Mouse (Mus musculus) forebrain, embryonic 16.5 days (tissue): Measurements from ENCODE around the gene Diaph2. TPM values are rescaled to one million over a fixed set of nuclear protein-coding genes. Genes with fewer than 3 reads are reported as not detected.
"Not testable (repeated sequence)": the region's sequence is repeated elsewhere in the genome, so short reads cannot be mapped to it uniquely, and the experiment has no call there.

Experiments used
- ATAC-seq: fragments of 200-750 bp; cut with Nextera tagmentation; 2 replicates; pipeline ENCODE4 v1.8.0; 2017; ENCODE audit warnings: mild to moderate bottlenecking, moderate library complexity
- H3K27ac ChIP-seq: fragments of 300-500 bp; sonication (generic); 2 replicates; pipeline ENCODE4 v1.5.1; 2014; ENCODE audit warnings: low read length, control low read depth
- H3K27me3 ChIP-seq: fragments of 300-500 bp; sonication (generic); replicated peaks from 2 replicates; pipeline ENCODE4 v1.6.1; 2014; ENCODE audit warnings: low read length; ENCODE audit not compliant: control insufficient read depth, insufficient read depth
- H3K36me3 ChIP-seq: fragments of 300-500 bp; sonication (generic); 2 replicates; pipeline ENCODE4 v1.6.1; 2014; ENCODE audit not compliant: control insufficient read depth, insufficient read depth
- H3K4me1 ChIP-seq: fragments of 300-500 bp; sonication (generic); replicated peaks from 2 replicates; pipeline ENCODE4 v1.6.1; 2014; ENCODE audit warnings: low read length; ENCODE audit not compliant: control insufficient read depth, insufficient read depth
- H3K4me2 ChIP-seq: fragments of 300-500 bp; sonication (generic); 2 replicates; pipeline ENCODE4 v1.6.1; 2014; ENCODE audit warnings: mild to moderate bottlenecking, low read length, control low read depth
- H3K4me3 ChIP-seq: fragments of 300-500 bp; sonication (generic); replicated peaks from 2 replicates; pipeline ENCODE4 v1.5.1; 2014; ENCODE audit warnings: mild to moderate bottlenecking, low read length, control low read depth
- H3K9ac ChIP-seq: fragments of 300-500 bp; sonication (generic); replicated peaks from 2 replicates; pipeline ENCODE4 v1.6.1; 2014; ENCODE audit warnings: low read depth, low read length, control low read depth
- H3K9me3 ChIP-seq: fragments of 300-500 bp; sonication (generic); 2 replicates; pipeline ENCODE4 v1.6.1; 2016; ENCODE audit warnings: low read length; ENCODE audit not compliant: control insufficient read depth
- WGBS: fragments of 180-500 bp; shearing (Covaris S2); extraction: QIAGEN DNeasy Blood & Tissue Kit; methylation state at CpG from one replicate; pipeline ENCODE4 v1.1.7; 2014; 5-methylcytosine and 5-hydroxymethylcytosine counted together
- polyA plus RNA-seq: library from polyadenylated mRNA; unstranded; fragments of >200 nt; fragmentation: Nextera tagmentation; extraction: Ambion mirVana; gene quantifications from 2 replicates; pipeline ENCODE4 v1.2.1, GENCODE M21; 2015

Gene Diaph2
- polyA plus RNA-seq, 1 experiment from 2014 or later, result 5.3 TPM

DNA sequence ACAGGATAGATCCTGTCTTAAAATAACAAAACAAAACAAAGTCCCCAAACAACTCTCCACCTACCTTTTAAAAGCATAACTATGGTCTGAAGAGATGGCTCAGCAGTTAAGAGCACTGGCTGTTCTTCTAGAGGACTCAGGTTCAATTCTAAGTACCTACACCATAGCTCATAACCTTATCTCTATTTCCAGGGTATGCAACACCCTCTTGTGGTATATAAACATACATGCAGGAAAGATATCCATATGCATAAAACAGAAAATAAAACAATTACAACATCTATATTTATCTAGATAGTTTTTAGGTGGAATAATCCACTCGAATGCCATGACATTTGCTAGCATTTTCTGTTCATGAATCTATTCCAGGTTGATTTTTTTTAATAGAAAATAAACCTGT lies 27.2 kb downstream of the Diaph2 start:
- no peaks in the 10 kb centered on the region for H3K36me3 ChIP-seq
- H3K27ac ChIP-seq, result no peak overlapping the region
- H3K4me1 ChIP-seq, result peaks cover 6% of the 10 kb centered on the region; the same call in 1 of the 2 replicates
- no peak for ATAC-seq
- H3K9ac ChIP-seq, result no peak overlapping the region
- 88% methylated on average over 1 of the region's 1 CpGs for WGBS
- H3K27me3 ChIP-seq, result no peaks in the 10 kb centered on the region
- no peak overlapping the region for H3K4me2 ChIP-seq
- H3K4me3 ChIP-seq, result no peak overlapping the region
- no peaks in the 10 kb centered on the region for H3K9me3 ChIP-seq

GRCm38 (mm10) chrX:129777404-129777962 lies 27.9 kb downstream of the Diaph2 start:
- no peak overlapping the region for H3K4me2 ChIP-seq
- no peaks in the 10 kb centered on the region for H3K36me3 ChIP-seq
- WGBS, result 80% methylated on average over 4 of the region's 4 CpGs
- H3K4me1 ChIP-seq, result peaks cover 6% of the 10 kb centered on the region; the same call in 1 of the 2 replicates
- H3K27me3 ChIP-seq, result no peaks in the 10 kb centered on the region
- no peak overlapping the region for H3K9ac ChIP-seq
- no peak overlapping the region for H3K4me3 ChIP-seq
- H3K27ac ChIP-seq, result no peak overlapping the region
- no peaks in the 10 kb centered on the region for H3K9me3 ChIP-seq
- ATAC-seq, result no peak

- no peak overlapping the region for H3K9ac ChIP-seq
- no peaks in the 10 kb centered on the region for H3K9me3 ChIP-seq
- no peak overlapping the region for H3K4me2 ChIP-seq
- H3K27me3 ChIP-seq, result no peaks in the 10 kb centered on the region
- no peak for ATAC-seq
- no peaks in the 10 kb centered on the region for H3K4me1 ChIP-seq
- no peak overlapping the region for H3K4me3 ChIP-seq
- no peaks in the 10 kb centered on the region for H3K36me3 ChIP-seq
- WGBS, result 84% methylated on average over 2 of the region's 2 CpGs
- H3K27ac ChIP-seq, result no peak overlapping the region
Measured at GRCm38 (mm10) chrX:129781844-129782243, 32.3 kb downstream of the Diaph2 start.

DNA sequence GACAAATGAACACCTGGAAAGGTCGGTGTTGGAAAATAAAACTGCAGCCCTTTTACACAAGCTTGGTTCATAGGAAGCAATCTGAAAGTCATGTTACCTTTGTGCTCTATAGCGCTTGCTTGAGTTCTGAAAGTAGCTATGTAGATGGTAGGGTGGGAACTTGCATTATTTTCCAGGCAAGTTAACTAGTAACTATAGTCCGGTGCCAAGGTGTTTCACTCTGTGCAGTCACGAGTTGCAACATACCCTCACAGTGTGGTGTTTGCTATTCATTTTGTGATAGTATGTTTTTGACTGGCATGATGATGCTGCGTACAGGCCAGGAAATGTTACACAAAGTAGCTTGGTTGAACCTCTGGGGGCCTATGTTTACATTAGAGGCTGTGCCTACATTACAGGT lies 34.5 kb downstream of the Diaph2 start:
- no peak overlapping the region for H3K4me2 ChIP-seq
- H3K4me1 ChIP-seq, result no peaks in the 10 kb centered on the region
- H3K27me3 ChIP-seq, result no peaks in the 10 kb centered on the region
- H3K4me3 ChIP-seq, result no peak overlapping the region
- H3K27ac ChIP-seq, result no peak overlapping the region
- ATAC-seq, result no peak
- H3K9me3 ChIP-seq, result no peaks in the 10 kb centered on the region
- 85% methylated on average over 5 of the region's 5 CpGs for WGBS
- H3K9ac ChIP-seq, result no peak overlapping the region
- H3K36me3 ChIP-seq, result no peaks in the 10 kb centered on the region

DNA sequence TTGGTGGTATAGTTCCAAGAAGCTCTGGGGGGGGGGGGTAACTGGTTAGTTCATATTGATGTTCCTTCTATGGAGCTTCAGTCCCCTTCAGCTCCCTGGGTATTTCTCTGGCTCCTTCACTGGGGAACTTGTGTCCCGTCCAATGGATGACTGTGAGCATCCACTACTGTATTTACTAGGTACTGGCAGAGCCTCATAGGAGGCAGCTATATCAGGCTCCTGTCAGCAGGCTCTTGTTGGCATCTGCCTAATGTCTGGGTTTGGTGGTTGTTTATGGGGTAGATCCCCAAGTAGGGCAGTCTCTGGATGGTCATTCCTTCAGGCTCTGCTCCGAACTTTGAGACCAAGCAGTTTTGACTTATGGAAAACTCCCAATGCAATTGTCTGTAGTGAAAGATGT lies 50.4 kb downstream of the Diaph2 start:
- not testable (repeated sequence) for H3K9me3 ChIP-seq

GRCm38 (mm10) chrX:129831903-129832302 lies 82.4 kb downstream of the Diaph2 start:
- no peak overlapping the region for H3K4me2 ChIP-seq
- no peak overlapping the region for H3K27ac ChIP-seq
- no peak overlapping the region for H3K9ac ChIP-seq
- H3K36me3 ChIP-seq, result no peaks in the 10 kb centered on the region
- 12% methylated on average over 2 of the region's 2 CpGs for WGBS
- no peaks in the 10 kb centered on the region for H3K9me3 ChIP-seq
- H3K27me3 ChIP-seq, result no peaks in the 10 kb centered on the region
- H3K4me1 ChIP-seq, result no peaks in the 10 kb centered on the region
- no peak for ATAC-seq
- no peak overlapping the region for H3K4me3 ChIP-seq

More for the DNA sequence above, 50.4 kb downstream of the Diaph2 start:
- H3K4me3 ChIP-seq, H3K9ac ChIP-seq, ATAC-seq, H3K4me2 ChIP-seq, H3K27me3 ChIP-seq, H3K4me1 ChIP-seq, H3K36me3 ChIP-seq, H3K27ac ChIP-seq: not testable (repeated sequence)
- WGBS, result 93% methylated on average over 2 of the region's 2 CpGs

DNA sequence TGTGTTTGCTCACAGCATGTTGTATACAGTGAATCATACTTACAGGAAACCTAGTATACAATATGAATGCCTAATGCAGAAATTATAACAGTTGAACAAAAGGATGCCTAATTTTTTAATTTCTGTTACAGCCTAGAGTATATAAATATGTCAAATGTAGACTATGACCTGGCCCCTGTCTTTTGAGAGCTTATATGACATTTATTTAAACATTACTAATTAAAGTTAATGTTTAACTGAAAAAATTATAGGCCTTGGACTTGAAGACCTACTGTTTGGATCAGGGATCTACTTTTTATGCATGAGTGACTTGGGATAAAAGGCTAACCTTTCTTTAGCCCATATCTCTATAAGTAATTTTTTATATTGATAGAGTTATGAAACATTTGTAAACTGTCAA lies 84.3 kb downstream of the Diaph2 start:
- Histone ChIP-seq H3K9ac (no peak overlapping the region), H3K36me3 (no peaks in the 10 kb centered on the region), H3K4me2 (no peak overlapping the region), H3K27me3 (no peaks in the 10 kb centered on the region), H3K9me3 (no peaks in the 10 kb centered on the region), H3K27ac (no peak overlapping the region), H3K4me1 (no peaks in the 10 kb centered on the region), H3K4me3 (no peak overlapping the region)
- ATAC-seq, result no peak

DNA sequence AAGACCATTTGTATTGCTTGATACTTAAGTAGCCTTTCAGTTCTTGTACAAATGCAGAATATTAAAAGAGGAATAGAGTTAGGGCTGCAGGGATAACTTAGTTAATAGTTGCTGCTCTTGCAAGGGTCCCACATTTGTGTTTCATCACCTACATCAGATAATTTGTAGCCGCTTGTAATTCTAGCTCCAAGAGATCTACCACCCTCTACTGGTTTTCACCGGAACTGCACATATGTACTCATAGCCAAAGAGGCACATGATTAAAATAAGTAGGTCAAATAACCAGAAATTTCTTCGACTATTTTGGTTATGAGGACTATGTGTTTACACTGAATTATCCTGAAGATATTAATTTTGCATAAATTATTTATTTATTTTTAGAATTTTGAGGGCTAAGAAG lies 134.9 kb downstream of the Diaph2 start:
- 24% methylated on average over 3 of the region's 3 CpGs for WGBS
- Histone ChIP-seq H3K4me3 (no peak overlapping the region), H3K27me3 (no peaks in the 10 kb centered on the region), H3K4me2 (no peak overlapping the region), H3K9ac (no peak overlapping the region), H3K9me3 (no peaks in the 10 kb centered on the region), H3K27ac (no peak overlapping the region), H3K4me1 (no peaks in the 10 kb centered on the region), H3K36me3 (no peaks in the 10 kb centered on the region)
- ATAC-seq, result no peak

DNA sequence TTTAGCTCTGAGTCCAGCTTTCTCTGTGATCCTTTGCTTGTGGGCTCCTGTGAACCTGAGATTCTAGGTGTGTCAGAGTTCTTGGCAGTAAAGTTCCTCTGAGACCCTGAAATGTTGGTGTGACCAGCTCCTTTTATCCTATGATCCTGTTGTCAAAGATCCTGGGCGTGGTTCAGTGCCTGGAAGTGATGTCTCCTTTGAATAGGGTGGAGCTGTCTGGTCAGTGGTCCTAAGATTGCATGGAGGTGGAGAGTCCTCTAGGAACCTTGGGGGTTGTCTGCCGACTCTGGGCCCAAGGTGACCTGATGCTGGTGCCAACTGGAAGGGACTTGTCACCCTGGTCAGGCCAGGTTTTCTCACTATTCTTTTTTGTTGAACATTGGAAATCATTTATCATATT lies 176.3 kb downstream of the Diaph2 start:
- Histone ChIP-seq H3K9ac (no peak overlapping the region), H3K27me3 (no peaks in the 10 kb centered on the region), H3K4me2 (no peak overlapping the region), H3K36me3 (no peaks in the 10 kb centered on the region), H3K4me1 (no peaks in the 10 kb centered on the region), H3K9me3 (no peaks in the 10 kb centered on the region), H3K4me3 (no peak overlapping the region), H3K27ac (no peak overlapping the region)
- 98% methylated on average over 2 of the region's 2 CpGs for WGBS
- no peak for ATAC-seq

DNA sequence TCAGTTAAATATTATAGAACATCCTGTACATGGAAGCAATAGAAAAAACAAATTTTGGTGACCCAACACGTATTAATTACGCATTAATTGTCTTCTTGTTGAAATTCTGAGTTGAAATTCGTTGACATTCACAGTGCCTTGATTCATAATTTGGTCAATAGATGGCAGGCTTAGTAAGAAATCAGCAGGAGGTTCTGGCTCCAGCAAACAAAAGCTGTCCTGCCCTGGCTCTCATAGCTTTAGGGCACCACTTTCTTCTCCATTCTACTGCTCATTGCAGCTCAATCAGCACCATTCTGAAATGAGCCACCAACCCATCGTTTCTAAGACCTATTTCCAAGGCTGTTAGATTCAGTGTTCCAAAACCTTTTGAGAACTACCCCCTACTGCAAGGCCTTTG lies 225.3 kb downstream of the Diaph2 start:
- Histone ChIP-seq H3K9me3 (no peaks in the 10 kb centered on the region), H3K36me3 (no peaks in the 10 kb centered on the region), H3K4me2 (no peak overlapping the region), H3K9ac (no peak overlapping the region), H3K4me1 (no peaks in the 10 kb centered on the region), H3K27me3 (no peaks in the 10 kb centered on the region), H3K27ac (no peak overlapping the region), H3K4me3 (no peak overlapping the region)
- WGBS, result 36% methylated on average over 4 of the region's 4 CpGs
- ATAC-seq, result 0 out of 2 replicates have a peak, but pooled peaks have one; percentile 33
